Mouse (Mus musculus) myocyte (in vitro differentiated cells): ENCODE data around the gene Tbcel.

Experiments used
- POLR2A ChIP-seq: IDR thresholded peaks from one replicate; pipeline ENCODE4 v1.6.1; 2011; ENCODE audit warnings: low read depth, mild to moderate bottlenecking, control low read depth, moderate library complexity; ENCODE audit not compliant: insufficient read length
- POLR2AphosphoS2 ChIP-seq: IDR thresholded peaks from one replicate; pipeline ENCODE4 v1.6.1; 2011; ENCODE audit warnings: low read depth, control low read depth; ENCODE audit not compliant: insufficient read length
- USF1 ChIP-seq: IDR thresholded peaks from one replicate; pipeline ENCODE4 v1.6.1; 2011; ENCODE audit warnings: low read depth, mild to moderate bottlenecking, control low read depth, moderate library complexity

DNA sequence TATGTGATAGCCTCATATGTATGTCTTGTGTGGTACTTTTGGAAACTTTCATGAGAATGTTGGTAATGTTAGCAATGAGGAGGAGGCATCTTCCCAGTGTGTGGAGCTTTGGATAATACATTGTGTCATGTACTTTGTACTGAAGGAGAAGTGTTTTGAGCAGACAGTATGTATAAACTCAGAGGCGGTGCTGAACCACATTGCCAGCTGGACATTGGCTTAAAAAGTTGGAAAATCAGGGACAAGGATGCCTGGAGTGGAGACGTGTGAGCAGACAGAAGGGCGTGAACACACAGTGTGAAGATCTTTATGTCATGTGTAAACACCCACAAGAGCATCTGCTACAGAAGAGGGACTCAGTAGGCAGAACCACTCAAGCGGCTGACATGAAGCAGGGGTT, 101.9 kb downstream of the Tbcel start:
- no peak for TF ChIP-seq USF1
- TF ChIP-seq POLR2A = no peak
- no peak for TF ChIP-seq POLR2AphosphoS2
